Mouse (Mus musculus) cortical plate, adult 2 months (tissue): ENCODE data around the gene S100a2. TPM values are rescaled to one million over a fixed set of nuclear protein-coding genes. Genes with fewer than 3 reads are reported as not detected.

Experiments used
- H3K27ac ChIP-seq: fragments of 200-500 bp; 2 replicates; pipeline ENCODE4 v1.5.1; 2012; ENCODE audit warnings: low read length, control low read depth, inconsistent platforms; ENCODE audit not compliant: insufficient read depth
- H3K4me1 ChIP-seq: fragments of 200-500 bp; 2 replicates; pipeline ENCODE4 v1.6.1; 2011; ENCODE audit warnings: low read length; ENCODE audit not compliant: control insufficient read depth, insufficient read depth
- H3K4me3 ChIP-seq: fragments of 200-500 bp; 2 replicates; pipeline ENCODE4 v1.5.1; 2011; ENCODE audit warnings: mild to moderate bottlenecking, low read length, control low read depth; ENCODE audit not compliant: insufficient read depth
- CTCF ChIP-seq: fragments of 200-500 bp; IDR thresholded peaks from 2 replicates; pipeline ENCODE4 v1.5.1; 2011; ENCODE audit warnings: mild to moderate bottlenecking, control low read depth, low read length; ENCODE audit not compliant: insufficient read depth; ENCODE audit errors: extremely low read depth
- POLR2A ChIP-seq: fragments of 200-500 bp; IDR thresholded peaks from 2 replicates; pipeline ENCODE4 v1.6.1; 2011; ENCODE audit warnings: mild to moderate bottlenecking, low read length, control low read depth; ENCODE audit not compliant: insufficient read depth; ENCODE audit errors: extremely low read depth
- polyA plus RNA-seq: library from polyadenylated mRNA; depleted of rRNA; stranded (reverse); fragments of >200 nt; gene quantifications from 2 replicates; pipeline ENCODE4 v1.2.3, GENCODE M21; 2012; rRNA removed

Gene S100a2
- polyA plus RNA-seq, 1 experiment = not detected

DNA sequence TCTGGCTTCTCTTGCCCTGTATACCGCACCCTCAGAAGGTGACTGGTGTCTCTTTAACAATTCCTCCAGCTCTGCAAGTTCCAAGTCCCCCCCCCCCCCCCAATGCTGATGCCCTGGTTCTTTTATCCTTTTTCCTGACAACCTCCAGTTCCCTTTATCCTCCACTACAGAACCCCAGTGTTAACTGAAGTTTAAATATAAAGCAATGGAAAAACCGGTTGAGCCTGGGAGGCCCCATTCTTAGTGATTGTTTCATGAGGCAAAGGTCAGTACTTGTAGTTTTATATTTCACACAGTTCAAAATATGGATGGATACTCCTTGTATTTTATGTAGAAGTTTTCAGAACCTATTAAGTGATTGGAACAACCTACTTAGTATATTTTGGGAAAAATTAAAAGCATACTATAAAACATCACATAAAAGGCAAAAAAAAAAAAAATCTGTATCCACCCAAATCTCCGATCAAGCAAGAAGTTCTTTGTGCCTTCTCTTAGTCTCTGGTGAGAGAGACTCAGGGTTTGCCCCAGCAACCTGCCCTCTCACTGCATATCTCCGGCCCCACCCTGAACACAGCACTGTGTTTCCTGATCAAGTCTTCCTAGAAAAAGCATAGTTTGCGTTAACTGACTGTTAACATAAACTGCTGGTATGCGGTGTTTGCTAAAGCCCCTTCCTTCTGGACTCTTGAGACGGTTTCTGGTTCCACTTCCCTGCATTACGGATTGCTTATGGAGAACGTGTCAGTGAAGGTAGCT lies 36.4 kb downstream of the S100a2 start:
- no peaks in the 10 kb centered on the region; the same call in 1 of the 2 replicates for H3K4me1 ChIP-seq
- H3K4me3 ChIP-seq = no peak overlapping the region
- no peak overlapping the region for H3K27ac ChIP-seq
- TF ChIP-seq CTCF (no peak), POLR2A (no peak)

DNA sequence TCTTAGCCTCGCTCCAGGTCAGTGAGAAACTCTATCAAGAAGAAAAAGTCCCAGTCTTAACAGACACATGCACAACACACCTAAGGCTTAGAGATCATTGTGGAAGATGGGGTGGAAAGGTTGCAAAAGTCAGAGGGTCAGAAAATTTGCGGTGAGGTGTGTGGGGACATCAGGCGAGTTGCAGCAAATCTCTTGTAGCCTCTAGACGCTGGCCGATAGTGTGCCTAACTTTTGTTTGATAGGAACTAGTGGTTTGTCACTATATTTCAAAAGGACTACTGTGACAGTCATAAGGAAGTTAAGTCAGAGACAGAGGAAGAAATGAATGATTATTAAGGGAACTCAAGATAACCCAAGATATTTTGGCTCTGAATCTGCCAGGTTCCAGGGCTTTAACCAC lies 37.3 kb downstream of the S100a2 start:
- TF ChIP-seq POLR2A (no peak), CTCF (no peak)
- Histone ChIP-seq H3K27ac (no peak overlapping the region), H3K4me3 (no peak overlapping the region), H3K4me1 (no peaks in the 10 kb centered on the region; the same call in 1 of the 2 replicates)

DNA sequence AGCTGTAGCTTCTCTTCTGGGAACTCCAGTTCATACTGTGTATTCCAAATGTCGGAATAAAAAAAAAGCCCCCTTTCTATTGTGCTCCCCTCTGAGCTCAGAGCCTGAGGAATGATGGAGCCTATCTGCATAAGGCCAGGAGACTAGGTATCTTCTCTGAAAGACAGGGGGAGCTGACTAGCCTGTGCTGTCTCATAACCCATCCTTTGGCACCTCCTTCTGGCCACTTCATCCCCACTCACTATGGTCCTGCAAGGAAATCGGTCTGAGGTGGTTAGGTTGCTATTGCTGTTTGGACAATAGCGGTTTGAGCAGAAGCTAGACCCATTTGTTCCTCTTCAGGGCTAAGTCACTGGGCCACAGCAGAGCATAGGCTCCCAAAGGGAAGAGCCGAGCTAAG lies 37.8 kb downstream of the S100a2 start:
- no peaks in the 10 kb centered on the region; the same call in 1 of the 2 replicates for H3K4me1 ChIP-seq
- H3K4me3 ChIP-seq = no peak overlapping the region
- TF ChIP-seq CTCF (peak; percentile 76), POLR2A (no peak)
- H3K27ac ChIP-seq = no peak overlapping the region

DNA sequence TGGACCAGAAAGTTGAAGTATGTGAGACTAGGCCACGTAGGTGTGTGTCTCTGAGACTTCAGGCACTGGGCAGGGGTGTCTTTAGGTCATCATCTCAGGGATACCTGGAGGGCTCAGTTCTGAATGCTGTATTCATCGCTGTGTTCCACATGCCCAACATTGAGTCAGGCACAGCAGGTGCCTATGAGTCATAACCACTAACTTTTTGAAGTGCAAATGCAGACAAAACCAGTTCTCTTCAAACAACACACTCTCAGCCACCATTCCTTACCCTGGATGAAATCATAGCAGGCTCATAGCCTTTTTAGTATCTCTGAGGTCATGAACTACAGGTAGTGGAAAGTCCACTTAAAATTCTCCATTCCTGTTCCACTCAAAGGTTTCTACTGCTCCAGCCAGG lies 39.3 kb downstream of the S100a2 start:
- Histone ChIP-seq H3K4me1 (no peaks in the 10 kb centered on the region), H3K4me3 (no peak overlapping the region), H3K27ac (no peak overlapping the region)
- TF ChIP-seq CTCF = no peak
- no peak for TF ChIP-seq POLR2A

DNA sequence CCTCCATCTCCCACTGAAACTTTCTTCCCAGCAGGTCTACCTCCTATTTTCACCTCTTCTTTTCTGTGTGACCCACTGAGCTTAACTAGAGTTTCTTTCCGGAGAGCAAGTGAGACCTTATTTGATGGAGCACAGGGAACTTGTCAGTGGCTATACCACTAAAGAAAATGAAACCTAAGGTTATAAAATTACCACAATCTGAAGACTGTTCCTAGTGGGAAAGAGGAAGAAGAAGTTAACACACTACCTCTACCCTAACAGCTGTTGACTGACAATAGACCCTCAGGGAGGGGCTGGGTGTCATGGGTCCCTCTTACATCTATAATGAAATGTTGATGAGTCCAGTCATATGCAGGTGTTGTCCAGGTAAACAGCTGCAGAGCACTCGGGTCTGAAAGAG lies 41.9 kb downstream of the S100a2 start:
- no peak overlapping the region for H3K4me3 ChIP-seq
- no peak for TF ChIP-seq CTCF
- TF ChIP-seq POLR2A = no peak
- H3K27ac ChIP-seq = no peak overlapping the region
- H3K4me1 ChIP-seq = no peaks in the 10 kb centered on the region

DNA sequence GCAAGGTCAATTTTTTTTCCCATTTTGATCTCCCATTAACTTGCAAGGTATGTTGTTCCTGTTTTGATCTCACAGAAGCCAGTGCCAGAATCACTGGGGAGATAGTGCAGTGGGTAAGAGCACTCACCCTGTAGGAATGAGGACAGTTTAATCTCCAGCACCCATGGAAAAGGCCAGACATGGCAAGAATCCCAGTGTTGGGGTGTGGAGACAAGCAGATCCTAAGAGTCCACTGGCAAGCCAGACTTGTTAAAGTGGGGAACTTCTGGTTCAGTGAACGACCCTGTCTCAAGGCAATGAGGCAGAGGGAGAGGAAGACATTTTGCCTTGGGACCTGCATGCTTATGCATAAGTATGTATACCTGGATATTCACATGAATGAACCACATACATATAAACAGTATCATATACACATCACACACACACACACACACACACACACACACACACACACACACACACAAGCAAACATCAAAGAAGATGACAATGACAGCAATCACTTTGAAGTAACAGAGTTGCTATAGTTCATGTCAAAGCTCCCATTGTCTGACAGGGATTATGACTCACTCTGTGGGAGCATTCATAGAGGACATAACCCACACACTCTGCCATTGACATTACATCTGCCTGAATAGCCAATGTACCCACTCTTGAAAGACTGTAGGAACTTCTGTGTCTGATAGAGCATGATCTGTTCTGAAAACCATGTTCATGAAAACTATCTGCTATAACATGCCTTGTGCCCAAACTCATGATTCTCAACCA lies 48.6 kb downstream of the S100a2 start:
- no peaks in the 10 kb centered on the region for H3K4me1 ChIP-seq
- H3K4me3 ChIP-seq = no peak overlapping the region
- no peak overlapping the region for H3K27ac ChIP-seq
- no peak for TF ChIP-seq CTCF
- TF ChIP-seq POLR2A = no peak

DNA sequence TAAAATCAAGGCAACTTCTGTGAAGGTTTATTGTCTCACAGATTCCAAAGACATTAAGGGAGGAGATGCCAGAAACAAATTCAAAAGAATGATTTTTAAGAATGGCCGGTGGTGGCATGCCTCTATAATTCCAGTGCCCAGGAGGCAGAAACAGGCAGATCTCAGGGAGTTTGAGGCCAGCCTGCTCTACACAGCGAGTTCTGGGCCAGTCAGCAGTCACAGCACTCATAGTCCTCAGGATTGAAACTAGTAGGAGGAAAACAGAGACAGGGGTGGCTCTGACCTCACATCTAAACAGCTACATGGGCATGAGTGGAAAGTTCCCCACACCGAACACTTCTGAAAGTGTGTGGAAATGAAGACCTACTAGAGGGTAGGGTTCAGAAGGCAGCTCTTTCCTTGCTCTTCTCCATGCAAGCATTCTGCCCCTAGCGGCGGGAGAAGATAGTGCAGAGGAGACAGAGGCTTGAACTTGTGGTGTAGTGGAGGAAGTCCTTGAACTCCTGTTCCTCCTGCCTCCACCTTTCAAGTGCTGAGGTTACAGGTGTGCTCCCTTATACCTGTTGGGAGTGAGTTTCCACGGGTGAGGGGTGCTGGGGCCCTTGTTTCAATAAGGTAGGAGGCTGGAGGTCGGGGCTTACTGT lies 49.6 kb downstream of the S100a2 start:
- Histone ChIP-seq H3K4me1 (no peaks in the 10 kb centered on the region), H3K4me3 (no peak overlapping the region), H3K27ac (no peak overlapping the region)
- TF ChIP-seq POLR2A = no peak
- peak; percentile 50 for TF ChIP-seq CTCF

DNA sequence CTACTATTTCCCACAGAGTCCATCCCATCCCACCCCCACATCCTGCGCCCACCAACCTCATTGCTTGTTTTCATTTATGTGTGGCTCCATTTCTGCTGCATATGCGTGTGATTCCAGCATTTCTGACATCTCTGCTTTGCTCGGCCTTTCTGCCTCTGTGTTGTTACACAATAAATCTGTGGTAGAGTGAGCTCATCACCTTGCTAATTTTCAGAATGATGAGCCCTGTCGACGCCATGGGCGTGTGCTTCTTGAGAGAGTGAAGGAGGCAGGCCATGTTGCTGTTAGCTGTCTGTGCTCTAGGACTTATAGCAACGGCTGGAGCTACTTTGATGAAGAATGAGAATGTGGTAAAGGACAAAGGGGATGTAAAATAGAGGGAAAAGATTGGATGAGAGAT lies 50.9 kb downstream of the S100a2 start:
- Histone ChIP-seq H3K4me3 (no peak overlapping the region), H3K27ac (no peak overlapping the region), H3K4me1 (no peaks in the 10 kb centered on the region)
- TF ChIP-seq CTCF (no peak), POLR2A (no peak)

Other genes starting within 250 kb of the S100a2 start
- 6.8 and 9.4 TPM in 2 replicates for gene Slc27a3, start 200.3 kb upstream of the S100a2 start, polyA plus RNA-seq
- 44.8 and 46.1 TPM in 2 replicates for gene Ints3, start 156.6 kb upstream of the S100a2 start, polyA plus RNA-seq
- 3.3 and 4.7 TPM in 2 replicates for gene Npr1, start 124.4 kb upstream of the S100a2 start, polyA plus RNA-seq
- gene Ilf2, start 114.1 kb upstream of the S100a2 start, polyA plus RNA-seq = 78.7 and 79.5 TPM in 2 replicates
- gene Snapin, start 99.2 kb upstream of the S100a2 start, polyA plus RNA-seq = 65.0 and 73.2 TPM in 2 replicates
- 126 and 131 TPM in 2 replicates for gene Chtop, start 80.7 kb upstream of the S100a2 start, polyA plus RNA-seq
- gene S100a1, start 75.9 kb upstream of the S100a2 start, polyA plus RNA-seq = 265 and 281 TPM in 2 replicates
- 74.0 and 74.6 TPM in 2 replicates for gene S100a13, start 75.8 kb upstream of the S100a2 start, polyA plus RNA-seq
- gene S100a14, start 63.4 kb upstream of the S100a2 start, polyA plus RNA-seq = not detected in 2 replicates
- gene S100a16, start 53.0 kb upstream of the S100a2 start, polyA plus RNA-seq = 116 and 134 TPM in 2 replicates
- gene S100a3, start 29.7 kb upstream of the S100a2 start, polyA plus RNA-seq = 1.9 and 2.0 TPM in 2 replicates
- gene Gm42674, start 11.7 kb downstream of the S100a2 start, polyA plus RNA-seq = not detected in 2 replicates
- 10.9 and 13.4 TPM in 2 replicates for gene S100a4, start 13.5 kb downstream of the S100a2 start, polyA plus RNA-seq
- gene S100a5, start 18.3 kb downstream of the S100a2 start, polyA plus RNA-seq = not detected in 2 replicates
- gene S100a6, start 22.6 kb downstream of the S100a2 start, polyA plus RNA-seq = 51.5 and 66.4 TPM in 2 replicates
- 1.0 and 1.1 TPM in 2 replicates for gene S100a7a, start 63.8 kb downstream of the S100a2 start, polyA plus RNA-seq
- gene S100a8, start 78.7 kb downstream of the S100a2 start, polyA plus RNA-seq = 0.95 and 1.8 TPM in 2 replicates
- 1.6 and 2.2 TPM in 2 replicates for gene S100a9, start 105.5 kb downstream of the S100a2 start, polyA plus RNA-seq
- gene Pglyrp4, start 136.7 kb downstream of the S100a2 start, polyA plus RNA-seq = not detected in 2 replicates
- not detected in 2 replicates for gene Gm5849, start 187.6 kb downstream of the S100a2 start, polyA plus RNA-seq